Mouse (Mus musculus): ENCODE data around the gene Btf3l4.
A peak's percentile ranks its signal among the peaks of the same experiment; 100 is the strongest.

Btf3l4 gene

DNA sequence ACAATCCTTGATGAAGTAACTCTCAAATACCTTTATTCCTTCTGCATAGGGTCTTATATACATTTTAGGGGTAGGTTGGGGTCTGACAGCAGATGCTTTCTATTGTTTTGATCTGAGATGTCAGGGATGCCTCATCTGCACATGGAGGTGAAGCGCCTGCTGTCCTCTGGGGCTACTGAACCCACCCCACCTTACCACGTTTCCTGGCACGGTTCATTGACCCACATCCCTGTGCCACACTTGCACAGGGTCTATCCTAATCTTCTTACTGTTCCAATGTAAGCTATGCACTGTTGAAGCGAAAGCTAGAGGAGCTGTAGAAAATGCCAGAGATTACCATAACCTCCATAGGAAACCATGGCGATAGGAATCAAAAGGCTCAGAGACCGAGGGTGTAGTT, 21.9 kb downstream of the Btf3l4 start:
- no peak for DNase-seq

- DNase-seq: no peak
These were observed 22.3 kb downstream of the Btf3l4 start for GRCm38 (mm10) chr4:108811142-108811541.

DNA sequence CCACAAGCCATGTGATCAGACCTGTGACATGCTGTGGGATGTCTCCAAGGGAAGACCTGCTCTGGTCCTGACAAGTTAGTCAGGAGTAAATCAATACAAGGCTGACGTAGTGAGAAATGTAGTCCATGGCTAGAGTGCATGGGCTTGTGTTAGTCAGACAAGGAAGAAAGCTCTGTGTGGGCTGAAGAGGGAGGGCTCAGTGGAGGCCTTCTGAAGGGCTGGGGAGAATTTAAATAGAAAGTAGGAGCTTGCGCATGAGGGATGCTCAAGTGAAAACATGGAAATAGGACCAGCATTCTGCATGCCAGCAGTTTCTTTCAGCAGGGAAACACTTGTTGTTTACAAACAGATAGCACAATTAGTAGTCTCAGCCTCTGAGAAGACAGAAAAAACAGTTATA, 29.9 kb downstream of the Btf3l4 start:
- DNase-seq: no peak

DNA sequence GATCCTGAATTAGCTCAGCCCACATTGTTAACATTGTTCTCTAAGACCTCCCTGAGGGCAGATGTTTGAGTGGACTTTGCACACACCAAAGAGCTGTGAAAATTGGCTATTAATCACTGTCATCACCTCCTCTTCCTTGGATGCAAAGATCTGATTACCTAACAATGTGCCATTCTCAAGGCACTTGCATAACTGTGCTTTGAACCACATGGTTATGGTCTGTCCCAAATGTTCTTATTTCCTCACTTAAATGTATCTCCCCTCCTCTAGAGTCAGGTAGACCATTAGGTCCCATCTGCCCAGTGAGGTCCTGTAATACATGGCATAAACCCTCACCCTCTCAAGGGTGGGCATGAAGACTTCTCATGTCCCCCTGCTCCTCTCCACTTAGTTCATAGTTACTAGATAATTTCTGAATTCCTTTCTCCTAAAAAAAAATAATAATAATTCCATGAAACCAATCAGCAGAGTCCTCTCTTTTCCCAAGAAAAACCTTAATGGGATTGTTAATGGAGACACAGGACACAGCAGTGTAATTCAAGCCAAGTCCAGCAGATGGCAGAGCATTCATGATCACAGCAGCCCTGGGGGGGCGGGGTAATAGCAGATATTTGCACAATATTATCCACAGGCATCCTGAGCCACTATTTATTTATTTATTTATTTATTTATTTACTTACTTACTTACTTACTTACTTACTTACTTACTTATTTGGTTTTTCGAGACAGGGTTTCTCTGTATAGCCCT, 35.2 kb downstream of the Btf3l4 start:
- peak; percentile 78 to 94 for DNase-seq

DNA sequence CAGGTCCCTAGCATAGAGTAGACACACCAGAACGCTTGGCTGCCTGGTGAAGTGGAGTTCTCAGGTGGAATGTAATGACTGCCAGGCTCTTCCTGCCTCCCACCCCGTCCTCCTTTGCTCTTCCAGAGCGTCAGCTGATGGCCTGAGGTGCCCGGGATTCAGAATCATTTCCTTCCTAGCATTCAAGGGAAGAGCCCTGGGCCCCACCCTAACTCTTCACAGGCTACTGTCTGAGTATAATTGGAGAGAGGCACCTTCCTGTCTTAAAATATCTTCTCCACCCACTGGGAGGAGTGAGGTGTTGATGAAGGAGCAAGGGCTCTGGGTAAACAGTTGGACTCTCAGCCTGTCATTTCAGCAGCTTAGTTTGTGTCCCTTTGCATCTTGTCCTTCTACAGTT, 36.7 kb downstream of the Btf3l4 start:
- peak; percentile 29 to 48 for DNase-seq

DNA sequence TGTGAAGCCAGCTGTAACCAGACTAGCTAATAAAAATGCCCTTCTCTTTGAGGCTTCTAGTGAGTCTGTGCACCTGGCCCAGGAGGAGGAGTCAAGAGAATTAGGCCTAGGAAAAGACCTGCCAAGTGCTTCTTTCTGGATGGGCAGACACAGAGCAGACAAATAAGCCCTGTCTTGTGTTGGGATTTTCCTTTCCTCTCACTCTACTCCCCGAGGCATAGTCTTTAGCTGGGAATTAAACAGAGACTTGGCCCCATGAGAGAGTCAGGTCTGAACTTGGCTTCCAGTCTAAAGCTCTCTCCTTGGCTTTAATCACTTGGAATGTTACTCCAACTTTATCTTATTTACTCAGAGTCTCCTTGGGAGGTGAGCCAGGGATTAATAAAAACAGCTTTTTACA, 39.5 kb downstream of the Btf3l4 start:
- DNase-seq: no peak

GRCm38 (mm10) chr4:108790507-108790906, 42.9 kb downstream of the Btf3l4 start:
- no peak for DNase-seq

DNA sequence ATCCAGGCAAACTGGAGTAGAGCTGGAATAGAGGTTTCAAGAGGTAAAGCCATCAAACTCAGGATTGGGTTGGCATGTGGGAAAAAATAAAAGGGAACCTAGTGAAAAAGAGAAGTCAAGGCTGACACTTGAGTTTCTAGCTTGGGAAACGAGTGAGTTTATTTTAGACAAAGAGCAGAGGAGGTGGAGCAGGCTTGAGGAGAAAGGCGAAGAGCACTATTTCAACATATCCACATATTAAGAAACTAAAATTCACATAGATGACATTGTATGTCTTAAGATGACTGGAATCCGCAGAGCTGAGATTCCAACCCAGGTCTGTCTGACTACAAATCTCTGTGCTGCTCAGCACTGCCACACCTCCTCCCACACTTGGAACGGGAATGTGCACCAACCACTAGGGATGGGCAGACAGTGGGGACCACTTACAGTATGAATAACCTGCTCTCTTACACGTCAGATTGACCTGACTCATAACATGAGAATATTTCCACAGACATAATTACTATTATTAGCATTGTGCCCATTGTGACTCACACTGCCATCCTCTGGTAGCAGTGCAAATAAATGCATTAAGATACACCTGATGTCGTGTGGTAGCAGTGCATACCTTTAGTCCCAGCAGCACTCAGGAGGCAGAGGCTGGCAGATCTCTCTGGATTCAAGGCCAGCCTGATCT, 44.0 kb downstream of the Btf3l4 start:
- no peak for DNase-seq

- DNase-seq: peak in 1 of 2 experiments; percentile 9
These were observed 50.9 kb downstream of the Btf3l4 start for GRCm38 (mm10) chr4:108782421-108783085.

- peak; percentile 10 to 33 for DNase-seq
These were observed 51.8 kb downstream of the Btf3l4 start for GRCm38 (mm10) chr4:108781596-108781995.

GRCm38 (mm10) chr4:108780864-108781205, 52.6 kb downstream of the Btf3l4 start:
- DNase-seq: no peak

- peak; percentile 75 to 93 for DNase-seq
These were observed 53.2 kb downstream of the Btf3l4 start, which contains the start of gene Zfyve9 for GRCm38 (mm10) chr4:108780057-108780863. Gene Zfyve9, minus strand, starts transcription at chr4:108780798.

GRCm38 (mm10) chr4:108779763-108780056, 53.7 kb downstream of the Btf3l4 start:
- DNase-seq: no peak

- no peak for DNase-seq
These were observed 64.9 kb downstream of the Btf3l4 start for GRCm38 (mm10) chr4:108768527-108768926.

Data from kidney, postnatal 36 days (tissue).